Mouse (Mus musculus) E14TG2a.4 (cell line): Measurements from ENCODE around the gene Olfr1385.
A peak's percentile ranks its signal among the peaks of the same experiment; 100 is the strongest.
"Not testable (repeated sequence)": the region's sequence is repeated elsewhere in the genome, so short reads cannot be mapped to it uniquely, and the experiment has no call there.

Source experiments
- H3K27me3 ChIP-seq: 2 replicates; pipeline ENCODE4 v1.6.1; 2014; ENCODE audit warnings: low read length, control low read depth; ENCODE audit not compliant: insufficient read depth
- H3K36me3 ChIP-seq: 2 replicates; pipeline ENCODE4 v1.6.1; 2014; ENCODE audit warnings: low read length, control low read depth; ENCODE audit not compliant: insufficient read depth
- H3K4me1 ChIP-seq: replicated peaks from 2 replicates; pipeline ENCODE4 v1.6.1; 2014; ENCODE audit warnings: low read depth, low read length, control low read depth
- H3K4me3 ChIP-seq: replicated peaks from 2 replicates; pipeline ENCODE4 v1.5.1; 2014; ENCODE audit warnings: mild to moderate bottlenecking, low read length
- H3K9me3 ChIP-seq: 2 replicates; pipeline ENCODE4 v1.6.1; 2014; ENCODE audit warnings: low read length, control low read depth
- CTCF ChIP-seq: conservative IDR thresholded peaks from 2 replicates; pipeline ENCODE4 v1.5.1; 2014; ENCODE audit warnings: low read length
- NANOG ChIP-seq: IDR thresholded peaks from 2 replicates; pipeline ENCODE4 v1.6.1; 2014; ENCODE audit warnings: borderline replicate concordance, low read length, mixed read lengths
- POU5F1 ChIP-seq: IDR thresholded peaks from 2 replicates; pipeline ENCODE4 v1.6.1; 2014; ENCODE audit warnings: low read length, borderline replicate concordance

Gene Olfr1385

DNA sequence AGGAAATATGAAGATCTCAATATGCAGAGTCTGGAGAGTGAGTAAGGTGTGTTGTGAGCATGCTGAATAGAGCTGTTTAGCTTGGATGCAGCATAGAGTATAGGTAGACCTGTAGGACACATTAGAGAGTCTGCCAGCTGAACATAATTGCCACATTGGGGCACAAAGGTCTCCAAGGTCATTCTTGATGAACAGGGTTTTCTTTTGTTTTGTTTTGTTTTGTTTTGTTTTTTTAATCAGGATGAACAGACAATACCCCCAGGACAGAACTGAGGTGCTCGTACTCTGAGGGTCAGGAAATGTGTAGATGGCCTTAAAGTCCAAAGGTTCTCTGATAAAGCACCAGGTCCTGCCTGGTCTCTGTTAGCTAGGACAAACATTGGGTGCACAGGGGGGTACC is at the start of gene Olfr1385:
Gene Olfr1385 (plus strand): TSS at position 301 of the 400 bp plus-strand sequence.
- H3K9me3 ChIP-seq, H3K4me1 ChIP-seq, H3K27me3 ChIP-seq, H3K4me3 ChIP-seq, H3K36me3 ChIP-seq: not testable (repeated sequence)

- Histone ChIP-seq H3K36me3 (no peaks in the 10 kb centered on the region), H3K4me3 (no peak within 1 kb of the TSS), H3K9me3 (peaks cover 19% of the 10 kb centered on the region), H3K4me1 (no peaks in the 10 kb centered on the region), H3K27me3 (no peaks in the 10 kb centered on the region)
- TF ChIP-seq POU5F1 (no peak), CTCF (no peak), NANOG (no peak)
Measured at GRCm38 (mm10) chr11:49455043-49455442, 33.8 kb upstream of the Olfr1385 start, which contains the start of gene Olfr1387. TSS of gene Olfr1387 (plus strand) at chr11:49455343.

- not testable (repeated sequence) for H3K4me1 ChIP-seq, H3K4me3 ChIP-seq, H3K36me3 ChIP-seq, H3K9me3 ChIP-seq, H3K27me3 ChIP-seq
Measured at GRCm38 (mm10) chr11:49464746-49465145, 24.1 kb upstream of the Olfr1385 start, which contains the start of gene Olfr1386. TSS of gene Olfr1386 (plus strand) at chr11:49465046.

GRCm38 (mm10) chr11:49485973-49486372 is 2.9 kb upstream of the Olfr1385 start:
- TF ChIP-seq POU5F1 (no peak), CTCF (no peak), NANOG (no peak)
- no peaks in the 10 kb centered on the region for H3K27me3 ChIP-seq
- no peak overlapping the region for H3K4me3 ChIP-seq
- no peaks in the 10 kb centered on the region for H3K4me1 ChIP-seq
- H3K9me3 ChIP-seq, result no peaks in the 10 kb centered on the region
- H3K36me3 ChIP-seq, result no peaks in the 10 kb centered on the region

GRCm38 (mm10) chr11:49518086-49518485 is 29.2 kb downstream of the Olfr1385 start:
- Histone ChIP-seq H3K27me3 (no peaks in the 10 kb centered on the region), H3K9me3 (no peaks in the 10 kb centered on the region), H3K36me3 (no peaks in the 10 kb centered on the region), H3K4me3 (no peak overlapping the region), H3K4me1 (no peaks in the 10 kb centered on the region)
- TF ChIP-seq CTCF (no peak), NANOG (no peak), POU5F1 (no peak)

- Histone ChIP-seq H3K4me3 (no peak within 1 kb of the TSS), H3K27me3 (no peaks in the 10 kb centered on the region), H3K36me3 (no peaks in the 10 kb centered on the region), H3K4me1 (no peaks in the 10 kb centered on the region), H3K9me3 (no peaks in the 10 kb centered on the region)
- TF ChIP-seq NANOG, result no peak
- no peak for TF ChIP-seq CTCF
- TF ChIP-seq POU5F1, result no peak
Measured at GRCm38 (mm10) chr11:49519348-49519747, 30.5 kb downstream of the Olfr1385 start, which contains the start of gene Olfr1383. TSS of gene Olfr1383 (plus strand) at chr11:49519648.

- no peaks in the 10 kb centered on the region for H3K9me3 ChIP-seq
- no peaks in the 10 kb centered on the region for H3K4me1 ChIP-seq
- no peak within 1 kb of the TSS for H3K4me3 ChIP-seq
- TF ChIP-seq CTCF (no peak), NANOG (no peak), POU5F1 (no peak)
- no peaks in the 10 kb centered on the region for H3K36me3 ChIP-seq
- no peaks in the 10 kb centered on the region for H3K27me3 ChIP-seq
Measured at GRCm38 (mm10) chr11:49527947-49528346, 39.1 kb downstream of the Olfr1385 start, which contains the start of gene Olfr1382. TSS of gene Olfr1382 (plus strand) at chr11:49528247.

DNA sequence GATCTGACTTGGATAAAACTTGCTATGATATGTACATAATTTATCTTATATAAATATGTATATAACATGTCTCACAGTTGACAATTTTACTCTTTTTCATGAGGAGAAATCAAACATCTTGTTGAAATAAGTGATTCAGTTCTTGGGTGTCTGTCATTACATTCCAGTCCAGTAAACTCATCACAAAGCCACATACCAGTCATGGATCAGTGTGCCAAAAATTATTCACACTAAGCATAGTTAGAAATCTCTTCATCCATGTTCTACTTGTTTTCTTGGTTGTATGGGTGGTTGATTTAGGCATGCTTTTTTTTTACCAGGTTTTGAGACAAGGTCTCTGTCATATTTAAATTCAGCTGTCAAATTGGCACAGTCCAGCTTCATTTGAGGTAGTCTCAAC is 43.9 kb downstream of the Olfr1385 start:
- H3K27me3 ChIP-seq, result no peaks in the 10 kb centered on the region
- H3K9me3 ChIP-seq, result no peaks in the 10 kb centered on the region
- H3K4me3 ChIP-seq, result no peak overlapping the region
- no peaks in the 10 kb centered on the region for H3K36me3 ChIP-seq
- H3K4me1 ChIP-seq, result no peaks in the 10 kb centered on the region
- TF ChIP-seq POU5F1 (no peak), CTCF (no peak), NANOG (no peak)

DNA sequence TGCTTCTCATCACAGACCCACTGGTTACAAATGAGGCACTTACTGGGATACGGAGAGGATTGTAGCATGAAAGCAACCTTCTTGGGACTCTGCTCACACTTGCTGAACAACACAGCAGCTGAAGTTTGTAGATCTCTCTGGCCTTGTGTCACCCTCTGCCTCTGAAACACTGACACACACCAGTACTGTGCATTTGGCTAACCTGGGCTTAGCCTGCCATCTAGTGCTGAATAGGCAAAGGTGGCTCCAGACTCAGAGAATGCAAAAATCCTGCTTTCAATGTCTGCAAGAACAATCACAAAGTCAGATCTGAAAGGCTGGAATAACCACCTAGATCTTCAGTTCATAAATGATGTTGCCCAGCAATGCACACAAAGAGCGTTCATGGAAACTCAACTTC is 47.8 kb downstream of the Olfr1385 start:
- not testable (repeated sequence) for H3K36me3 ChIP-seq, H3K4me3 ChIP-seq, H3K27me3 ChIP-seq, H3K9me3 ChIP-seq, H3K4me1 ChIP-seq
- peak; percentile 8; the same call in 1 of the 2 replicates for TF ChIP-seq CTCF

- H3K4me3 ChIP-seq, H3K9me3 ChIP-seq, H3K4me1 ChIP-seq, H3K36me3 ChIP-seq, H3K27me3 ChIP-seq: not testable (repeated sequence)
Measured at GRCm38 (mm10) chr11:49543149-49543548, 54.3 kb downstream of the Olfr1385 start, which contains the start of gene Olfr1381. TSS of gene Olfr1381 (plus strand) at chr11:49543449.
